Mouse (Mus musculus) bone marrow, adult 2 months (tissue): ENCODE data around the gene Speer4e. TPM values are rescaled to one million over a fixed set of nuclear protein-coding genes. Genes with fewer than 3 reads are reported as not detected.
"Not testable (repeated sequence)": the region's sequence is repeated elsewhere in the genome, so short reads cannot be mapped to it uniquely, and the experiment has no call there.

ENCODE experiments used
- H3K27ac ChIP-seq: fragments of 200-500 bp; 2 replicates; pipeline ENCODE4 v1.5.1; 2012; ENCODE audit warnings: low read depth, mild to moderate bottlenecking, control low read depth, inconsistent platforms, low read length; ENCODE audit not compliant: control insufficient read depth, poor library complexity, insufficient read depth
- H3K4me1 ChIP-seq: fragments of 200-500 bp; 2 replicates; pipeline ENCODE4 v1.6.1; 2011; ENCODE audit warnings: low read length; ENCODE audit not compliant: control insufficient read depth, insufficient read depth
- H3K4me3 ChIP-seq: fragments of 200-500 bp; replicated peaks from 2 replicates; pipeline ENCODE3; 2011; ENCODE audit warnings: mild to moderate bottlenecking, low read depth, low read length, control low read depth; ENCODE audit not compliant: control insufficient read depth
- CTCF ChIP-seq: fragments of 200-500 bp; IDR thresholded peaks from 2 replicates; pipeline ENCODE4 v1.5.1; 2011; ENCODE audit warnings: low read length, control low read depth; ENCODE audit not compliant: control insufficient read depth, insufficient read depth
- POLR2A ChIP-seq: fragments of 200-500 bp; IDR thresholded peaks from 2 replicates; pipeline ENCODE4 v1.6.1; 2011; ENCODE audit warnings: low read depth, mild to moderate bottlenecking, control low read depth, low read length, borderline replicate concordance; ENCODE audit not compliant: control insufficient read depth
- WGBS: fragments of 180-500 bp; shearing (Covaris S2); methylation state at CpG from one replicate; pipeline ENCODE4 v1.1.7; 2018; 5-methylcytosine and 5-hydroxymethylcytosine counted together
- polyA plus RNA-seq: library from polyadenylated mRNA; stranded (reverse); fragments of >200 nt; gene quantifications from 2 replicates; pipeline ENCODE4 v1.2.4, GENCODE M21; 2011; ENCODE audit warnings: low replicate concordance; ENCODE audit not compliant: missing spikeins, insufficient read depth, insufficient read length

Gene Speer4e
- polyA plus RNA-seq, 1 experiment, result not detected

- not testable (repeated sequence) for H3K27ac ChIP-seq, H3K4me1 ChIP-seq, H3K4me3 ChIP-seq
- WGBS, result 54% methylated on average over 4 of the region's 4 CpGs
Observed at GRCm38 (mm10) chr5:14945524-14945923, 7.3 kb upstream of the Speer4e start.

GRCm38 (mm10) chr5:14941043-14941442 lies 2.8 kb upstream of the Speer4e start:
- H3K4me3 ChIP-seq, H3K4me1 ChIP-seq, H3K27ac ChIP-seq: not testable (repeated sequence)
- 72% methylated on average over 1 of the region's 1 CpGs for WGBS

GRCm38 (mm10) chr5:14933721-14934120 lies 4.5 kb downstream of the Speer4e start:
- not testable (repeated sequence) for H3K4me3 ChIP-seq, H3K27ac ChIP-seq, H3K4me1 ChIP-seq
- WGBS, result 59% methylated on average over 5 of the region's 6 CpGs

DNA sequence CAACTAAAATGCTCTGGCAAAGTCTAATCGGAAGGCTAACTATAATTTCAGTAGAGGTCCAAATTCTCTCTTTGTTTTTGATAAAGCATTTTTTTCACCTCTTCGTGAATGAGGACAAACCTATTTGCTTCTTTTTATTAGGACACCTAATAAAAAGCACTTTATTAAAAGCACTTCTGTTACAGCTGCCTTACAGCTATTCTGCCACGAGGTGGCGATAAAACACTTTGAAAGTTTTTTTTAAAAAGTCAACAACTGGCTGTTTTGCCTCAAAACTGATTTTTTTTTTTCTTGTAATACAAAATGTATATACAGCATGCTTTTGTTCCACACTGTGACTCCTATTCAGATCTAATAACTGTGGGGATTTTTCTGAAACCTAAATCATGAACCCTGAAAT lies 11.2 kb downstream of the Speer4e start:
- not testable (repeated sequence) for H3K4me3 ChIP-seq, H3K4me1 ChIP-seq, H3K27ac ChIP-seq
- 29% methylated on average over 4 of the region's 4 CpGs for WGBS

DNA sequence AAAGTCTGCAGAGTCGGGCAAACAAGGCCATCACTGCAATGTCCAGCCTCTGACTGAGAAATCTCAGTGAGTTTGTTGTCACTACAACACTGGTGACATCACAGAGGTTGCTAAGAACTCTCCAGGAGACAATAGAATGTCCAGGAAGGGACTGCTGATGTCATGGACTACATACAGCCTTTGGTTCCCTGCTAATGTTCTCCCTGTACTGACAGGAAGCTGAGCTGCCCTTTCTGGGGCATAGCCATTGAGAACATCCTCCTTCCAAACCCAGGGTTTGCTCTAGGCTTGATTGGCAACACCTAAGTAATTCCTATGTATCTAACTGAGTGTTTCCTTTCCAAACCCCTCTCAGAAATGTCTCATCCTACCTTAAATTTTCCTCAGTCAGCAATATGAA lies 23.4 kb downstream of the Speer4e start, which contains the start of gene Gm9758:
Gene Gm9758 (minus strand): TSS at position 101 of the 400 bp plus-strand sequence.
- not testable (repeated sequence) for H3K4me1 ChIP-seq, H3K27ac ChIP-seq, H3K4me3 ChIP-seq
- WGBS, result 36% methylated on average over 1 of the region's 1 CpGs

- H3K4me3 ChIP-seq, H3K27ac ChIP-seq: not testable (repeated sequence)
- WGBS, result 61% methylated on average over 2 of the region's 3 CpGs
Observed at GRCm38 (mm10) chr5:14914361-14914760, 23.9 kb downstream of the Speer4e start.

DNA sequence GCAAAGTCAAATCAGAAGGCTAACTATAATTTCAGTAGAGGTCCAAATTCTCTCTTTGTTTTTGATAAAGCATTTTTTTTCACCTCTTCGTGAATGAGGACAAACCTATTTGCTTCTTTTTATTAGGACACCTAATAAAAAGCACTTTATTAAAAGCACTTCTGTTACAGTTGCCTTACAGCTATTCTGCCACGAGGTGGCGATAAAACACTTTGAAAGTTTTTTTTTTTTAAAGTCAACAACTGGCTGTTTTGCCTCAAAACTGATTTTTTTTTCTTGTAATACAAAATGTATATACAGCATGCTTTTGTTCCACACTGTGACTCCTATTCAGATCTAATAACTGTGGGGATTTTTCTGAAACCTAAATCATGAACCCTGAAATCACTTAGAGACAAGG lies 34.7 kb downstream of the Speer4e start:
- H3K4me1 ChIP-seq, H3K4me3 ChIP-seq: not testable (repeated sequence)
- 15% methylated on average over 3 of the region's 3 CpGs for WGBS

More at GRCm38 (mm10) chr5:14914361-14914760, 23.9 kb downstream of the Speer4e start:
- H3K4me1 ChIP-seq, result not testable (repeated sequence)

DNA sequence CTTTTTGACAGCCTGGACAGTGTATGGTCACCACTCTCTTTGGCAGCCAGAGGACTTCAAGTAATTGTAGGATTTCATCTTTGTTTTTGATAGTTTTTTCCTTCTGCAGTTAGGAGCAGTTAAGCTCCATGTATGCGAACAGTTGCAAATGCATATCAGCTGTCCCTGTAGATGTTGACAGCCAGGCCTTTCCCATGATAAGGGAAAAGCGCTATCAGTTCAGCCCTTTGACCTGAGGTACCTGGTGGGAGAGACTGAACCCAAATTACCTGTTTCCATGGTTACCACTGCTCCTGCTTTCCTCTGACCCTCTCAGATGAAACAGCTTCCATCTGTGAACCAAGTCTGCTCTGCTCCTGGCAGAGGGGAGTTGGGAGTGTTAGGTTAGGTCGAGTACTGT lies 46.0 kb downstream of the Speer4e start:
- 72% methylated on average over 3 of the region's 3 CpGs for WGBS
- no peak overlapping the region for H3K27ac ChIP-seq
- no peak for TF ChIP-seq POLR2A
- TF ChIP-seq CTCF, result no peak
- no peak overlapping the region for H3K4me3 ChIP-seq
- no peaks in the 10 kb centered on the region for H3K4me1 ChIP-seq

More for the DNA sequence above, 34.7 kb downstream of the Speer4e start:
- not testable (repeated sequence) for H3K27ac ChIP-seq

GRCm38 (mm10) chr5:14885291-14885690 lies 52.9 kb downstream of the Speer4e start:
- WGBS, result 77% methylated on average over 2 of the region's 2 CpGs
- H3K4me3 ChIP-seq, H3K27ac ChIP-seq, H3K4me1 ChIP-seq: not testable (repeated sequence)

Other genes with a start within 250 kb of the Speer4e start
- not detected in 2 replicates for gene Gm9758, start 23.5 kb downstream of the Speer4e start, polyA plus RNA-seq
- not detected in 2 replicates for gene Gm10354, start 40.5 kb upstream of the Speer4e start, polyA plus RNA-seq
- not detected in 2 replicates for gene Gm17019, start 94.6 kb upstream of the Speer4e start, polyA plus RNA-seq